Mouse (Mus musculus) embryonic fibroblast, embryonic 13.5 days (primary cell): ENCODE data around the gene Fam168a. TPM values are rescaled to one million over a fixed set of nuclear protein-coding genes. Genes with fewer than 3 reads are reported as not detected.
A peak's percentile ranks its signal among the peaks of the same experiment; 100 is the strongest.

Experiments
- H3K27ac ChIP-seq: 2 replicates; pipeline ENCODE4 v1.5.1; 2012; ENCODE audit warnings: low read length, control low read depth, inconsistent platforms; ENCODE audit not compliant: insufficient read depth
- H3K4me1 ChIP-seq: 2 replicates; pipeline ENCODE4 v1.6.1; 2011; ENCODE audit warnings: low read length; ENCODE audit not compliant: control insufficient read depth, insufficient read depth
- H3K4me3 ChIP-seq: 2 replicates; pipeline ENCODE4 v1.5.1; 2011; ENCODE audit warnings: mild to moderate bottlenecking, control low read depth, low read length; ENCODE audit not compliant: insufficient read depth
- CTCF ChIP-seq: IDR thresholded peaks from 2 replicates; pipeline ENCODE4 v1.5.1; 2011; ENCODE audit warnings: mild to moderate bottlenecking, control low read depth, low read length, moderate library complexity, borderline replicate concordance; ENCODE audit not compliant: insufficient read depth
- POLR2A ChIP-seq: IDR thresholded peaks from 2 replicates; pipeline ENCODE4 v1.6.1; 2011; ENCODE audit warnings: low read depth, mild to moderate bottlenecking, control low read depth, low read length, moderate library complexity
- polyA plus RNA-seq: library from polyadenylated mRNA; stranded (reverse); fragments of >200 nt; gene quantifications from 2 replicates; pipeline ENCODE4 v1.2.4, GENCODE M21; 2011; ENCODE audit warnings: low read depth; ENCODE audit not compliant: missing spikeins, insufficient read length

Fam168a gene
- 53.6 and 58.0 TPM in 2 replicates for polyA plus RNA-seq

DNA sequence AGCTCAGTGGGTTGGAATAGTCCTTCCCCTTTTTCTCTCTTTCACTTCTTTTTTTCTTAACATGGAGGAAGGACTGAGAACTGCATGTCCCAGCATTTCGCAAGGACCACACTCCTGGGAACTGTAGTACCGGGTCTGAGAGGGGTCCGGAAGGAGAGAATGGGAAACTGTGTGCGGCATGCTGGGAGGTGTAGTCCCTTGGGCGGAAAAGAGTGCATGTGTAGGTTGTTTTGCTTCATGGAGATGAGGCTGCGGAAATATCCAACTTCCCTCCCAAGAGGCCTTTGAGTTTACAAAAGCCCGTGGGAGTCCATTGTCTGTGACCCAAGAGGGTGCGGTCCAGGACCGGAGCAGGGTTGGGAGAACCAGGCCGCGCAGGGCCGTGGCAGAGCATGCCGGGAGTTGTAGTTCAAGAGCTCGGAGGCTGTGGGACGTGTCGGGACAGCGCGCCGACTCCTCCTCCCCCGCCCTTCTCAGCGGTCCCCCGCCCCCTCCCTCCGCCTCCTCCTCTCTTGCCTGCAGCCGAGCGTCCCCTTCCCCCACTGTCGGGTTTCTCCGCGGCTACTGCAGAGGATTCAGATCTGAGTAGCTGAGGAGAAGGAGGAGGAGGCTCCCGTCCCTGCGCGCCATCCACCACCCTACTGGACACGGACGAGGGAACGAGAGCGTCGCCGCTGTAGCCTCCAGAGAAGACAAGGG lies at the start of gene Fam168a:
Gene Fam168a, plus strand, starts transcription at position 493 of the 699 bp plus-strand sequence.
- Histone ChIP-seq H3K4me1 (peaks cover 5% of the 10 kb centered on the region; the same call in 1 of the 2 replicates), H3K27ac (peak within 1 kb of the TSS; percentile 86), H3K4me3 (peak within 1 kb of the TSS; percentile 61)
- peak; percentile 95 for TF ChIP-seq POLR2A
- peak; percentile 17; the same call in 1 of the 2 replicates for TF ChIP-seq CTCF

DNA sequence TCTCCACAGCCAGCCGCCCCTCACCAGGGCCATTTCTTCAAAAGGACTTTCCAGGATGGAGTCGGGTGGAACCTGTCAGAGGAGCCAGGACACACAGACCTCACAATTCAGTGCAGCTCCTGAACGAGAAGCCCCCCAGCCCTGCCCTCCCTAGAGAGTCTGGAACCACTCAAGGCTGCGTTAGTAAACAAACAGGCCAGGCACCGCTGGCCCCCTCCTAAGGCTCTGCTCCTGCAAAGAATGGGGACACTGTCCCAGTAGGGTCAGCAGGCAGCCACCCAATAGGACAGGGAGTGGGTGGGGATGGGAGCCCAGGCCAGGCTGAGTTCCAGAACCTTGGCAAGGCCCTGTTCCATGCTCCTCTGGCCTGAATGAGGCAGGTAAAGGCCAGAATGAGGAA lies 49.7 kb upstream of the Fam168a start:
- Histone ChIP-seq H3K4me1 (no peaks in the 10 kb centered on the region), H3K4me3 (no peak overlapping the region), H3K27ac (no peak overlapping the region)
- TF ChIP-seq POLR2A (no peak), CTCF (no peak)

DNA sequence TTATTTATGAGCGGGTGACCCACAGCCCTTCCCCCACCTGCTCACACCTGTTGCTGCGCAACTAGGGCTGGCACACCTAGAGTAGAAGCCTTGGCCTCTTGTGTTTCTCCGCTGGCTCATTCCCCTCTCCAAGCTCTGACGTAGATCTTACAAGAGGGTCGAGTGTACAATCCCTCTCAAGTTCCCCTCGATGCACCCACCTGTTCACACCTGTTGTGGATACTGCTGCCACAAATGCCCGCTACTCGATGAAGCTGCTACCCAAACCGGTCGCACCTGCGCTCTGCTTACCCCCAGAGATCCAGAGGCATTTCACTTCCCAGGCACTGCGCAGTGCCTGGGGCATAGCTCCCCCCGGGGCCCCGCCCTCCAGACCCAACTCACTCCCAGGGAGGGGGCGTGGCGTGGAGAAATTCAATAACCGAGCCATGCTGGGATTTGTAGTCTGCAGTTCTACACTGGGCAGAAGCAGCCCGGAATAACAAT lies 48.3 kb upstream of the Fam168a start:
- Histone ChIP-seq H3K27ac (no peak overlapping the region), H3K4me1 (no peaks in the 10 kb centered on the region), H3K4me3 (no peak overlapping the region)
- TF ChIP-seq POLR2A (no peak), CTCF (no peak)

DNA sequence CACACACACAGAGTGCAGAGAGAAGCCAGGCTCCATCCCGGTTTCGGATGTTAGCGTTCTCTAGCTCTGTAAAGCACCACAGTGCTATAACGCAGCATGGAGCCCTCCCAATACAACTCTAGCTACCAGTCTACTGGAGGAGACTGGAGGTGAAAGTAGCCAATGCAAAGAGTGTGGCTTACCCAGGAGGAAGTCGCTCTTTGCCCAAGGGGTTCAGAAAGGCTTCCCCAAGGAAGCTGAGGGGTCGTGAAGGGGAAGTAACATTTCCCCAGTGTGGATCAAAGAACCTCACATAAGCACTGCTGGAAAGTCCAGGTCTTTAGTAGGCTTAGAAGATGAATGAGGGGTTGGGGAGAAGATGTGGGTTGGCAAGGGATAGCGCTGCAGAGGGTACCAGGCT lies 45.2 kb upstream of the Fam168a start:
- Histone ChIP-seq H3K4me3 (no peak overlapping the region), H3K27ac (no peak overlapping the region), H3K4me1 (no peaks in the 10 kb centered on the region)
- no peak for TF ChIP-seq POLR2A
- no peak for TF ChIP-seq CTCF

DNA sequence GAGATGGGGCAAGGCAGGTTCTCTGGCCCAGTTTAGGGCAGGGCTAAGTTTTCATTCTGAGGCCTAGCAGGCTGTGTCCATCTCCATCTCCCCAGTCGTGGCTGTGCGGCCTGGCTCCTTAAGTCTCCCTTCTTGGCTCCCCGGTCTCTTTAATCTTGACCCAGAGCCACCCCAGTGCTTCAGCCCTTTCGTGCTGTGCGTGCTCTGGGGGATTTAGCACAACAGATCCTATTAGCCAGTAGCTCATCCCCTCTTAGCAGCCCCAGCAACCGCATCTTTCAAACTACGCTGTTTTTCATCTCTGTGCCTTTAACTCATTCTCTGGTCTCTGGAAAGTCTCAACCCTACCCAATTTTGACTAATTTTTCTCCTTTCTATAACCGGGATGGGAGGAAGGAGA lies 44.2 kb upstream of the Fam168a start, which contains the start of gene Plekhb1:
Gene Plekhb1, minus strand, starts transcription at position 184 of the 400 bp plus-strand sequence.
- Histone ChIP-seq H3K4me3 (no peak within 1 kb of the TSS), H3K4me1 (no peaks in the 10 kb centered on the region), H3K27ac (no peak within 1 kb of the TSS)
- TF ChIP-seq POLR2A (no peak), CTCF (no peak)

DNA sequence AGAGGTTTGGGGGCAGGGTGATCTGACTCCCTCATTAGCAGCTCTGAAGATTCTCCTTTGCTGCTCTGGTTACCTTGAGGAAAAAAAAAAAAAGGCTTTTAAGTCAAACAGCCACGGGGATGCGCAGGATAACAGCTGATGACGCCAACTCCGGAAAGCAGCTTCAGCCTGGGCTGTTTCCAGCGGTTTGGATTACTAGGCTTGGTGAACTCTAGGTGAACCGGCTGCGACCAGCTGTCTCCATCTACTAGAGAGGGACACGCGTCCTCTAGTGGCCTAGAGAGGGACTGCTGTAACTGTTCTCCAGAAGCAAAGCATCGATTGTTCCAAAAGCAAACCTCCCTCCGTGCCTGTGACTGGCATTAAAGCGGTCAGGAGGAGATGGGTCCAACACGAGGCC lies 43.2 kb upstream of the Fam168a start:
- H3K4me1 ChIP-seq, result no peaks in the 10 kb centered on the region
- TF ChIP-seq POLR2A, result no peak
- peak; percentile 90 for TF ChIP-seq CTCF
- H3K4me3 ChIP-seq, result no peak overlapping the region
- H3K27ac ChIP-seq, result no peak overlapping the region

DNA sequence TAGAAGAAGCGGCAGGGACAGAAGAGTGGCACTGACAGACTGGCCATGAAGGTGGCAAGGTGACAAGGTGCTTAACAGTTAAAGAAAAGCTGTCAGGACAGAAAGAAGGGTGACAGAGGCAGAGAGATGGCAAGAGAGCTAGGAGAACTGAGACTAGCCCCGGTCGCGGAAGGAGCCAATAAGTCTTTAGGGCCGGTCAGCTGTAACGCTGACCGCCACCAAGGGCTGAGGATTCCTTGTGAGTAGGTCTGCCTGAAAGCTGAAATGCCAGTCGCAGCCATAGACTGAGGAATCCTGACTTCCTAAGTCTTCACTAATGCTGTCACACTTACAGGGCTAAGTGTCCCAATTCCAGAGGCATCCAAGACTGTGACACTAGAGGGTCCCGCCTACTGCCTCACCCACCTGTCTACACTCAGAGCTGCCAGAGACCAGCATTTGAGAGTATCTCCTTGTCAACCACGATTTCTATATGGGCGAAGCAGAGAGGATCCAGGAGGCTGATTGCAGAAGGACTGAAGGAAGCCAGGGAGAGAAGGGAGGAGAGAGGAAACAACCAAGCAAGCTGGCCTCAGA lies 42.6 kb upstream of the Fam168a start:
- H3K4me3 ChIP-seq, result no peak overlapping the region
- no peaks in the 10 kb centered on the region for H3K4me1 ChIP-seq
- TF ChIP-seq CTCF (no peak), POLR2A (no peak)
- H3K27ac ChIP-seq, result no peak overlapping the region

DNA sequence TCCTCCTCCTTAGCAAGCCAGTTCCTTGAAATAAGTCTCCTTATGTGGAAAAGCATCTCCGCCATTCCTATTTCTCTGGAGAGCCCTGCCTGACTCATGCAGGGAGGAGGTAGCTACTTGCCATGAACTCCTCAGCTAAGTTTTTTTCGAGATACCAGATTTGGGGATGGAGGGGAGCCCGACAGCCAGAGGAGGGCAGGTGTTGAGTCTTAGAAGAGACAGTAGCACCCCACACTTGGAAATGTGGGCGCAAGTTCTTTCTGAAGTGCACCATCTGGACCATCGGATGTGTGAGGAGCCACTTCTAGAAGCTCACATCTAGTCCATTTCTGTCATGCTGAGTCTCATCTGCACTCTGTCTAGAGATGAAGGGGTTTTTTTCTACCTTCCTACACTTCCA lies 35.8 kb upstream of the Fam168a start:
- no peaks in the 10 kb centered on the region for H3K4me1 ChIP-seq
- TF ChIP-seq POLR2A (no peak), CTCF (no peak)
- H3K4me3 ChIP-seq, result no peak overlapping the region
- no peak overlapping the region for H3K27ac ChIP-seq

DNA sequence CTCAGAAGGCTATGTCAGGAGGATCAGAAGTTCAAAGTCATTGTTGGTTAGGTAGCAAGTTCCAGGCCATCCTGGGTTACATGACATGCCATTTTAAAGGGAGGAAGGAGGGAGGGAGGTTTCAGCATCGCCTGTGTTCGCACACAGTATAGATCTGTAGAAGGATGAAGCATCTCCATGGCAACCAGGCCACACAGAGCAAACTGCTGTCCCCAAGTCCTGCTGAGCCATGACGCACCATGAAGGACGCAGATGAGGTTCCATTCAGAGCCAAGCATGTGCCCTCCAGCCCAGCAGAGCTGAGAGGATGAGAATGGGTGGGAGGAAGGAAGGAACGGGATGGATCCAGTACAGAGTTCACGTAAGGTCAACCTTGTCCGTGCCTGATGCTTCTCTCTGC lies 33.0 kb upstream of the Fam168a start:
- H3K4me1 ChIP-seq, result no peaks in the 10 kb centered on the region
- H3K27ac ChIP-seq, result no peak overlapping the region
- H3K4me3 ChIP-seq, result no peak overlapping the region
- no peak for TF ChIP-seq CTCF
- no peak for TF ChIP-seq POLR2A

DNA sequence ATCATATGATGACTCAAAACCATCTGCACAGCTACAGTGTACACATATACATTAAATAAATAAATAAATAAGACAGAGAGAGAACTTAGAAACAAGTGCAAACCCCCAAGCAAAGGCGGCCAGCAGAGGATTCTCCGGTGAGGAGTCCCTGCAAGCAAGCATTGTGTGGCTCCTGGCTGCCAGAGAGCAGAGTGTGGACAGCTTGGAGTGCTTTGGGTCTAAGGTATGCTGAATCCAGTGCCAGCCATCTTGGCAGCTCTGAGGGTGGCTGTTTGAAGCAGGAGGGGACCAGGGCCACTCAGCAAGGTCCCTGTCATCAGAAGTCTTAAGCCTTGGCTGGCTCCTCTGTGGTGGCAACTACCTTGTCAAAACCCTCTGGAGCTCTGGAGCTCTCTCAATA lies 31.5 kb upstream of the Fam168a start:
- no peaks in the 10 kb centered on the region for H3K4me1 ChIP-seq
- TF ChIP-seq CTCF (no peak), POLR2A (no peak)
- H3K27ac ChIP-seq, result no peak overlapping the region
- no peak overlapping the region for H3K4me3 ChIP-seq

DNA sequence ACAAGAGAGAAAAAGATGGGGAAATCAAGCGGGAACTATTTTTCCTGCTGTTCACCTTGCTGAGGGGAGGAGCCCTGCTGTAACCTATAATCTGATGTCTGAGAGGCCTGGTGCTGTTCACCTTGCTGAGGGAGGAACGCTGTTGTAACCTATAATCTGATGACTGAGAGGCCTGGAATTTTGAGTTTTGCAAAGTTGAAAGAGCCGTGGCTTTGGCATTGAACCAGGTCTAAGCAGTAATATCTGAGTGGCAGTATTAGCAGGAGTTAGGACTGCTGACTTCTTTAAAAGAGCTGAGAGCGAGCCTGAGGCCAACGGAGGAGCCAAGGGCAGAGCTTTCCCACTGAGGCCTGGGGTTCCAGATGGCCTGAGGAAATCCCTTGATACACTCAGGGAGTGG lies 28.4 kb upstream of the Fam168a start:
- H3K4me1 ChIP-seq, result no peaks in the 10 kb centered on the region
- TF ChIP-seq CTCF (no peak), POLR2A (no peak)
- H3K4me3 ChIP-seq, result no peak overlapping the region
- H3K27ac ChIP-seq, result no peak overlapping the region
